Mouse (Mus musculus) midbrain, embryonic 11.5 days (tissue): ENCODE results near the gene Sash1. TPM values are rescaled to one million over a fixed set of nuclear protein-coding genes. Genes with fewer than 3 reads are reported as not detected.

Experiments
- ATAC-seq: fragments of 200-750 bp; cut with Nextera tagmentation; 2 replicates; pipeline ENCODE4 v1.8.0; 2017; ENCODE audit warnings: moderate TSS enrichment, moderate library complexity; ENCODE audit not compliant: low FRiP score
- DNase-seq: peaks from one replicate; pipeline ENCODE4 v3.0.0; 2015; ENCODE audit warnings: low spot score; ENCODE audit errors: missing footprints
- H3K27ac ChIP-seq: fragments of 300-500 bp; sonication (generic); 2 replicates; pipeline ENCODE4 v1.5.1; 2014; ENCODE audit warnings: low read depth, low read length
- H3K27me3 ChIP-seq: fragments of 300-500 bp; sonication (generic); 2 replicates; pipeline ENCODE4 v1.6.1; 2014; ENCODE audit warnings: mild to moderate bottlenecking, low read length, moderate library complexity, mixed read lengths; ENCODE audit not compliant: control insufficient read depth, insufficient read depth
- H3K36me3 ChIP-seq: fragments of 300-500 bp; sonication (generic); 2 replicates; pipeline ENCODE4 v1.6.1; 2014; ENCODE audit warnings: mild to moderate bottlenecking, low read length, moderate library complexity, mixed read lengths; ENCODE audit not compliant: control insufficient read depth, insufficient read depth
- H3K4me1 ChIP-seq: fragments of 300-500 bp; sonication (generic); 2 replicates; pipeline ENCODE4 v1.6.1; 2014; ENCODE audit warnings: low read length; ENCODE audit not compliant: control insufficient read depth, insufficient read depth
- H3K4me2 ChIP-seq: fragments of 300-500 bp; sonication (generic); 2 replicates; pipeline ENCODE4 v1.6.1; 2014; ENCODE audit warnings: mild to moderate bottlenecking, moderate library complexity
- H3K4me3 ChIP-seq: fragments of 300-500 bp; sonication (generic); 2 replicates; pipeline ENCODE4 v1.5.1; 2014; ENCODE audit warnings: low read depth, low read length
- H3K9ac ChIP-seq: fragments of 300-500 bp; sonication (generic); 2 replicates; pipeline ENCODE4 v1.6.1; 2014; ENCODE audit warnings: low read length
- H3K9me3 ChIP-seq: fragments of 300-500 bp; sonication (generic); 2 replicates; pipeline ENCODE4 v1.6.1; 2016; ENCODE audit warnings: low read length; ENCODE audit not compliant: control insufficient read depth
- WGBS: fragments of 180-500 bp; shearing (Covaris S2); extraction: QIAGEN DNeasy Blood & Tissue Kit; methylation state at CpG from one replicate; pipeline ENCODE4 v1.1.7; 2014; 5-methylcytosine and 5-hydroxymethylcytosine counted together
- polyA plus RNA-seq: library from polyadenylated mRNA; unstranded; fragments of >200 nt; fragmentation: Nextera tagmentation; extraction: Ambion mirVana; gene quantifications from 2 replicates; pipeline ENCODE4 v1.2.1, GENCODE M21; 2014

Gene Sash1
- polyA plus RNA-seq, 1 experiment from 2014 or later: 2.9 TPM

- no peaks in the 10 kb centered on the region for H3K4me1 ChIP-seq
- ATAC-seq (no peak), DNase-seq (no peak)
- no peak overlapping the region for H3K27ac ChIP-seq
- no peak overlapping the region for H3K4me3 ChIP-seq
- no peaks in the 10 kb centered on the region for H3K27me3 ChIP-seq
- 67% methylated on average over 2 of the region's 2 CpGs for WGBS
- no peaks in the 10 kb centered on the region for H3K9me3 ChIP-seq
- no peak overlapping the region for H3K4me2 ChIP-seq
- H3K36me3 ChIP-seq: no peaks in the 10 kb centered on the region
- no peak overlapping the region for H3K9ac ChIP-seq
These were observed 40.6 kb downstream of the Sash1 start for GRCm38 (mm10) chr10:8845230-8845770.

GRCm38 (mm10) chr10:8839956-8840355, 45.9 kb downstream of the Sash1 start:
- ATAC-seq: no peak
- no peak overlapping the region for H3K27ac ChIP-seq

GRCm38 (mm10) chr10:8833816-8834464, 51.9 kb downstream of the Sash1 start:
- WGBS: 91% methylated on average over 17 of the region's 17 CpGs

More at GRCm38 (mm10) chr10:8839956-8840355, 45.9 kb downstream of the Sash1 start:
- H3K4me1 ChIP-seq: no peaks in the 10 kb centered on the region
- H3K4me2 ChIP-seq: no peak overlapping the region
- WGBS: 76% methylated on average over 3 of the region's 3 CpGs
- no peaks in the 10 kb centered on the region for H3K27me3 ChIP-seq
- H3K4me3 ChIP-seq: no peak overlapping the region
- H3K9ac ChIP-seq: no peak overlapping the region
- no peaks in the 10 kb centered on the region for H3K36me3 ChIP-seq
- H3K9me3 ChIP-seq: no peaks in the 10 kb centered on the region
- no peak for DNase-seq

GRCm38 (mm10) chr10:8826303-8826702, 59.6 kb downstream of the Sash1 start:
- no peak overlapping the region for H3K4me2 ChIP-seq
- ATAC-seq (peak; percentile 55; the same call in 1 of the 2 replicates), DNase-seq (no peak)
- no peaks in the 10 kb centered on the region for H3K9me3 ChIP-seq
- H3K9ac ChIP-seq: no peak overlapping the region
- H3K27me3 ChIP-seq: no peaks in the 10 kb centered on the region
- no peak overlapping the region for H3K4me3 ChIP-seq
- WGBS: 42% methylated on average over 10 of the region's 10 CpGs
- H3K36me3 ChIP-seq: no peaks in the 10 kb centered on the region
- no peaks in the 10 kb centered on the region; the same call in 1 of the 2 replicates for H3K4me1 ChIP-seq
- no peak overlapping the region for H3K27ac ChIP-seq

More at GRCm38 (mm10) chr10:8833816-8834464, 51.9 kb downstream of the Sash1 start:
- H3K27ac ChIP-seq: no peak overlapping the region
- H3K4me2 ChIP-seq: no peak overlapping the region
- H3K27me3 ChIP-seq: no peaks in the 10 kb centered on the region
- no peaks in the 10 kb centered on the region for H3K36me3 ChIP-seq
- H3K4me1 ChIP-seq: no peaks in the 10 kb centered on the region
- ATAC-seq (no peak), DNase-seq (no peak)
- no peak overlapping the region for H3K9ac ChIP-seq
- H3K4me3 ChIP-seq: no peak overlapping the region
- no peaks in the 10 kb centered on the region for H3K9me3 ChIP-seq

GRCm38 (mm10) chr10:8825874-8826273, 60.0 kb downstream of the Sash1 start:
- ATAC-seq (peak; percentile 52; the same call in 1 of the 2 replicates), DNase-seq (no peak)
- Histone ChIP-seq H3K36me3 (no peaks in the 10 kb centered on the region), H3K4me1 (no peaks in the 10 kb centered on the region; the same call in 1 of the 2 replicates), H3K4me2 (no peak overlapping the region), H3K9me3 (no peaks in the 10 kb centered on the region), H3K9ac (no peak overlapping the region), H3K4me3 (no peak overlapping the region), H3K27ac (no peak overlapping the region), H3K27me3 (no peaks in the 10 kb centered on the region)
- 58% methylated on average over 9 of the region's 9 CpGs for WGBS

- Histone ChIP-seq H3K4me3 (no peak overlapping the region), H3K4me1 (no peaks in the 10 kb centered on the region), H3K36me3 (no peaks in the 10 kb centered on the region; the same call in 1 of the 2 replicates), H3K27me3 (no peaks in the 10 kb centered on the region), H3K9ac (no peak overlapping the region), H3K27ac (no peak overlapping the region), H3K9me3 (no peaks in the 10 kb centered on the region), H3K4me2 (no peak overlapping the region)
- DNase-seq (no peak), ATAC-seq (no peak)
- WGBS: 83% methylated on average over 5 of the region's 5 CpGs
These were observed 67.8 kb downstream of the Sash1 start for GRCm38 (mm10) chr10:8818066-8818465.

GRCm38 (mm10) chr10:8813984-8814578, 71.8 kb downstream of the Sash1 start:
- Histone ChIP-seq H3K36me3 (no peaks in the 10 kb centered on the region; the same call in 1 of the 2 replicates), H3K27me3 (no peaks in the 10 kb centered on the region), H3K4me3 (no peak overlapping the region), H3K4me1 (peaks cover 3% of the 10 kb centered on the region; the same call in 1 of the 2 replicates), H3K9ac (no peak overlapping the region), H3K27ac (no peak overlapping the region), H3K4me2 (no peak overlapping the region), H3K9me3 (no peaks in the 10 kb centered on the region)
- 77% methylated on average over 18 of the region's 18 CpGs for WGBS
- ATAC-seq (no peak), DNase-seq (no peak)

GRCm38 (mm10) chr10:8813259-8813658, 72.6 kb downstream of the Sash1 start:
- no peaks in the 10 kb centered on the region for H3K27me3 ChIP-seq
- no peak overlapping the region for H3K4me3 ChIP-seq
- H3K4me2 ChIP-seq: no peak overlapping the region
- ATAC-seq: no peak
- H3K36me3 ChIP-seq: no peaks in the 10 kb centered on the region; the same call in 1 of the 2 replicates
- peaks cover 3% of the 10 kb centered on the region; the same call in 1 of the 2 replicates for H3K4me1 ChIP-seq
- DNase-seq: no peak
- no peak overlapping the region for H3K9ac ChIP-seq
- H3K27ac ChIP-seq: no peak overlapping the region
- 81% methylated on average over 14 of the region's 14 CpGs for WGBS
- no peaks in the 10 kb centered on the region for H3K9me3 ChIP-seq

- no peaks in the 10 kb centered on the region for H3K27me3 ChIP-seq
- H3K9ac ChIP-seq: no peak overlapping the region
- 85% methylated on average over 8 of the region's 8 CpGs for WGBS
- H3K9me3 ChIP-seq: no peaks in the 10 kb centered on the region
- no peak for DNase-seq
- H3K4me2 ChIP-seq: no peak overlapping the region
- no peak overlapping the region for H3K4me3 ChIP-seq
- no peak overlapping the region for H3K27ac ChIP-seq
- no peak for ATAC-seq
- peaks cover 3% of the 10 kb centered on the region; the same call in 1 of the 2 replicates for H3K4me1 ChIP-seq
- H3K36me3 ChIP-seq: no peaks in the 10 kb centered on the region; the same call in 1 of the 2 replicates
These were observed 73.1 kb downstream of the Sash1 start for GRCm38 (mm10) chr10:8812807-8813206.
